Comparison of ENCODE assay signal across 8 mouse cellular contexts in the genomic region with DNA sequence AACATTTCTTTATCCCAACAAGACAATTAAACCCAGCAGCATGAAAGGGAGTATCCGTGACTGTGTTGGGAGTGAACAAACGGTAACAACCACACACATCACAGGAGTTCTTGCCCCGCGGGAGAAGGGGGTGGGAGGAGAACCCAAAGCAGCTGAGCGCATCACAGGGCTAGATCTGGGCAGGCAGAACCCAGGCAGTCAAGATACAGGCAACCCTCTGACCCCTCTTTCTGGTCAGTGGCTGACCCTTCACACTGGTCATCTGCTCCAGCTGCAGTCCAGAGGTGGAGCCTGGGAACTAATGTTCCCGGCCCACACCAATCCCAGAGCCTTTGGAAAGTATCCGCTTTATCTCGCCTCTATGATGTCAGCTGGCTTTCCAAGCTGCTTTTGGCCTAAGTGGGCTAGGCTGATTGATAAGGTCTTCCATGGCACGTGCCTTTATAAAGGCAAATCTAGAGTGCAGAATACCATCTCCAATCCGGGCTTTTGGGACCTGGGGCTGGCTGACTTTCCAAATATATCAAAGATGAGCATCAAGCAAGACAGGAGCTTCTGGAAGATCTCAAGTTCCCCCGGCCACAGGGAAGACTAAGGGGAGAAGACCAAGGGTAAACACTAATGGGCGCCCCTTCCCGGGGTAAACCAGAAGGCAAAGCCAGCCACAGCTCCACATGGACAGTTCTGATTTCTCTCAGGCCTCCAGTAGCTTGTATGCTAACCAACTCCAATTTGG. TPM values are rescaled to one million over a fixed set of nuclear protein-coding genes. Genes with fewer than 3 reads are reported as not detected.
DNase-seq lines count a peak whose midpoint lies in the region; ATAC-seq and TF ChIP-seq lines count a peak whose summit lies in the region.

No protein-coding gene starts in this region.

- peak overlapping the region; percentile 21; the same call in 1 of the 2 replicates for H3K27ac ChIP-seq in forebrain, postnatal 0 days (ENCODE audit: low read depth, low read length)
- no peak overlapping the region for H3K27ac ChIP-seq in liver, embryonic 14.5 days

- peaks cover 30% of the 10 kb centered on the region for H3K27me3 ChIP-seq in E14TG2a.4 (ENCODE audit: insufficient read depth, low read length)
- peaks cover 32% of the 10 kb centered on the region for H3K27me3 ChIP-seq in forebrain, postnatal 0 days (ENCODE audit: insufficient read depth, low read length)
- peaks cover 23% of the 10 kb centered on the region for H3K27me3 ChIP-seq in liver, embryonic 14.5 days (ENCODE audit: control insufficient read depth, insufficient read depth, low read length)

- peaks cover 29% of the 10 kb centered on the region for H3K36me3 ChIP-seq in E14TG2a.4 (ENCODE audit: insufficient read depth, low read length)
- no peaks in the 10 kb centered on the region for H3K36me3 ChIP-seq in forebrain, postnatal 0 days (ENCODE audit: insufficient read depth)
- no peaks in the 10 kb centered on the region for H3K36me3 ChIP-seq in liver, embryonic 14.5 days (replicated peaks; ENCODE audit: control insufficient read depth, insufficient read depth, low read depth)

- WGBS in forebrain, postnatal 0 days: 47% methylated on average over 13 of the region's 13 CpGs
- WGBS in liver, embryonic 14.5 days (ENCODE audit: insufficient replicate concordance): 42% methylated on average over 13 of the region's 13 CpGs

- TF ChIP-seq EP300 in liver, embryonic 14.5 days (IDR thresholded peaks at IDR 0.05; ENCODE audit: low read depth): no peak

- peak overlapping the region; percentile 80 for H3K4me3 ChIP-seq in E14TG2a.4 (replicated peaks; ENCODE audit: low read length)
- peak overlapping the region; percentile 38 for H3K4me3 ChIP-seq in forebrain, postnatal 0 days (ENCODE audit: low read depth, low read length)
- peak overlapping the region; percentile 60 to 74; a peak in 3 of 4 replicates for H3K4me3 ChIP-seq in liver, embryonic 14.5 days (ENCODE audit: insufficient read depth in 1 of 2, low read depth in 2 of 2, low read length in 2 of 2)

- H3K9ac ChIP-seq in forebrain, postnatal 0 days: peak overlapping the region; percentile 43; the same call in 1 of the 2 replicates
- H3K9ac ChIP-seq in liver, embryonic 14.5 days (replicated peaks): no peak overlapping the region

- ATAC-seq in forebrain, postnatal 0 days: no peak
- ATAC-seq in liver, embryonic 14.5 days (ENCODE audit: insufficient read depth): no peak

- peaks cover 75% of the 10 kb centered on the region for H3K4me1 ChIP-seq in E14TG2a.4 (replicated peaks; ENCODE audit: low read depth, low read length)
- peaks cover 3% of the 10 kb centered on the region; the same call in 1 of the 2 replicates for H3K4me1 ChIP-seq in forebrain, postnatal 0 days (ENCODE audit: insufficient read depth)
- H3K4me1 ChIP-seq in liver, embryonic 14.5 days (replicated peaks; ENCODE audit: control insufficient read depth in 2 of 2, insufficient read depth in 2 of 2, low read length in 1 of 2): peaks cover 29 to 37% of the 10 kb centered on the region in 2 experiments

- no peak for TF ChIP-seq CTCF in E14TG2a.4 (conservative IDR thresholded peaks at IDR 0.05; ENCODE audit: low read length)
- TF ChIP-seq CTCF in forebrain, postnatal 0 days (IDR thresholded peaks at IDR 0.05; ENCODE audit: low read depth): no peak
- TF ChIP-seq CTCF in liver, embryonic 14.5 days (IDR thresholded peaks at IDR 0.05; ENCODE audit: low read depth): no peak

- H3K4me2 ChIP-seq in forebrain, postnatal 0 days (ENCODE audit: low read depth): peak overlapping the region; percentile 83
- H3K4me2 ChIP-seq in liver, embryonic 14.5 days (ENCODE audit: low read depth): peak overlapping the region; percentile 98

- DNase-seq in embryo, embryonic 10 days (ENCODE audit: low spot score): peak; percentile 72
- no peak for DNase-seq in embryo, embryonic 9.5 days (ENCODE audit: extremely low spot score)
- DNase-seq in forebrain, postnatal 0 days: no peak
- no peak for DNase-seq in liver, embryonic 14.5 days (ENCODE audit: low read depth in 3 of 3, low spot score in 3 of 3)
- no peak for DNase-seq in c-Kit-positive CD71-positive TER-119-positive erythroid progenitor cells, embryonic 14.5 days (ENCODE audit: low spot score)
- no peak for DNase-seq in urinary bladder, postnatal 25 days (ENCODE audit: low spot score)
- no peak for DNase-seq in urinary bladder, postnatal 4 days (ENCODE audit: low spot score in 2 of 2)

- no peaks in the 10 kb centered on the region for H3K9me3 ChIP-seq in E14TG2a.4 (ENCODE audit: low read length)
- no peaks in the 10 kb centered on the region for H3K9me3 ChIP-seq in forebrain, postnatal 0 days (ENCODE audit: low read length)
- no peaks in the 10 kb centered on the region for H3K9me3 ChIP-seq in liver, embryonic 14.5 days (ENCODE audit: control insufficient read depth, low read length)

RNA-seq across cellular contexts. Expression of a gene that starts 11.6 kb away (rescaled TPM):
- total RNA-seq in forebrain, postnatal 0 days (2014; rRNA removed): 160 and 185 TPM in 2 replicates
- 123 and 140 TPM in 2 replicates for polyA plus RNA-seq in forebrain, postnatal 0 days (2015; fragmentation: Nextera tagmentation; extraction: Ambion mirVana)
- polyA plus RNA-seq in liver, embryonic 14.5 days (2012; rRNA removed): 29.0 and 29.1 TPM in 2 replicates
- 17.9 and 23.2 TPM in 2 replicates for polyA plus RNA-seq in liver, embryonic 14.5 days (2014; fragmentation: Nextera tagmentation; extraction: Ambion mirVana)
